Mouse (Mus musculus) spleen, postnatal 10 days (tissue): Measurements from ENCODE around the gene Rps15.
"Not testable (repeated sequence)": the region's sequence is repeated elsewhere in the genome, so short reads cannot be mapped to it uniquely, and the experiment has no call there.

Experiments used
- DNase-seq, 2 experiments: peaks; one replicate each; pipeline ENCODE4 v3.0.0; 2021 to 2022; ENCODE audit warnings: low spot score in 2 of 2

Rps15 gene

GRCm38 (mm10) chr10:80292251-80293146 lies at the start of gene Rps15:
Rps15 (plus strand) TSS chr10:80292453.
- peak; percentile 92 to 96 for DNase-seq

- no peak for DNase-seq
Observed at GRCm38 (mm10) chr10:80242607-80243006, 49.6 kb upstream of the Rps15 start.

GRCm38 (mm10) chr10:80244791-80245399 lies 47.4 kb upstream of the Rps15 start:
- peak in 1 of 2 experiments; percentile 63 for DNase-seq

- DNase-seq, result peak; percentile 79 to 88
Observed at GRCm38 (mm10) chr10:80245600-80245999, 46.7 kb upstream of the Rps15 start.

GRCm38 (mm10) chr10:80247849-80248248 lies 44.4 kb upstream of the Rps15 start:
- DNase-seq, result no peak

GRCm38 (mm10) chr10:80248437-80248836 lies 43.8 kb upstream of the Rps15 start:
- DNase-seq, result not testable (repeated sequence)

- peak; percentile 94 to 96 for DNase-seq
Observed at GRCm38 (mm10) chr10:80248971-80249640, 43.1 kb upstream of the Rps15 start, which contains the start of gene Ndufs7. Ndufs7 (plus strand) TSS chr10:80249121.

- no peak for DNase-seq
Observed at GRCm38 (mm10) chr10:80250059-80250458, 42.2 kb upstream of the Rps15 start.

GRCm38 (mm10) chr10:80250573-80250972 lies 41.7 kb upstream of the Rps15 start:
- no peak for DNase-seq

- no peak for DNase-seq
Observed at GRCm38 (mm10) chr10:80252011-80252410, 40.2 kb upstream of the Rps15 start.

GRCm38 (mm10) chr10:80252493-80253274 lies 39.6 kb upstream of the Rps15 start:
- DNase-seq, result no peak

GRCm38 (mm10) chr10:80253551-80253950 lies 38.7 kb upstream of the Rps15 start:
- no peak for DNase-seq

GRCm38 (mm10) chr10:80254331-80255297 lies 37.6 kb upstream of the Rps15 start:
- no peak for DNase-seq

- DNase-seq, result no peak
Observed at GRCm38 (mm10) chr10:80255881-80256535, 36.2 kb upstream of the Rps15 start.

- no peak for DNase-seq
Observed at GRCm38 (mm10) chr10:80257936-80258335, 34.3 kb upstream of the Rps15 start.

- no peak for DNase-seq
Observed at GRCm38 (mm10) chr10:80258752-80259462, 33.3 kb upstream of the Rps15 start.

- DNase-seq, result no peak
Observed at GRCm38 (mm10) chr10:80259463-80259805, 32.8 kb upstream of the Rps15 start.

GRCm38 (mm10) chr10:80259861-80260641 lies 32.2 kb upstream of the Rps15 start:
- DNase-seq, result no peak
